Mouse (Mus musculus): ENCODE results near the gene Rev3l. TPM values are rescaled to one million over a fixed set of nuclear protein-coding genes. Genes with fewer than 3 reads are reported as not detected.

The Rev3l gene
- polyA plus RNA-seq, 1 experiment from 2014 or later = 13.9 TPM

Other genes starting within 250 kb of the Rev3l start
- gene Traf3ip2, start 119.2 kb upstream of the Rev3l start, polyA plus RNA-seq (2016; fragmentation: Nextera tagmentation; extraction: Ambion mirVana) = 10.3 and 11.7 TPM in 2 replicates
- 5.0 and 5.6 TPM in 2 replicates for gene Mfsd4b4, start 167.1 kb downstream of the Rev3l start, polyA plus RNA-seq (2016; fragmentation: Nextera tagmentation; extraction: Ambion mirVana)
- gene Mfsd4b2, start 194.8 kb downstream of the Rev3l start, polyA plus RNA-seq (2016; fragmentation: Nextera tagmentation; extraction: Ambion mirVana) = not detected in 2 replicates
- 0.15 TPM in 1 of 2 replicates, not detected in the other for gene Mfsd4b3, start 228.0 kb downstream of the Rev3l start, polyA plus RNA-seq (2016; fragmentation: Nextera tagmentation; extraction: Ambion mirVana)

Data from forebrain, embryonic 10.5 days (tissue).